Mouse (Mus musculus) kidney, adult 2 months (tissue): ENCODE measurements around the gene Dhx34.

ENCODE experiments used
- CTCF ChIP-seq: fragments of 200-500 bp; conservative IDR thresholded peaks from 2 replicates; pipeline ENCODE4 v1.5.1; 2011; ENCODE audit warnings: low read depth, mild to moderate bottlenecking, control low read depth, low read length, moderate library complexity, mixed read lengths; ENCODE audit not compliant: insufficient read depth, insufficient read length
- POLR2A ChIP-seq: fragments of 200-500 bp; IDR thresholded peaks from one replicate; pipeline ENCODE4 v1.6.1; 2011; ENCODE audit warnings: low read depth, low read length, control low read depth

DNA sequence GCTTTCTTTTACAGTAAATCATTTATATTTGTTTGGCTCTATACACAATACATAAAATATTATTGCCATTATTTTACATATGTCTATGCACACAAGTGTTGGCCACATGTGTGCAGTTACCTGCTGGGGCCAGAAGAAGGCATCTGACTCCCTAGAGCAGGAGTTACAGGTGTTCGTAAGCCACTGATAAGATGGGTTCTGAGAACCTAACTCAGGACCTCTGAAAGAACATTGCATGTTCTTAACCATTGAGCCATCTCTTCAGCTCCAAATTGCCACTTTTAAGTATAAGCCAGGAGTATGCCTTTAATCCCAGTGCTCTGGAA, 19.1 kb upstream of the Dhx34 start:
- TF ChIP-seq CTCF = no peak
- no peak for TF ChIP-seq POLR2A
